1 mouse cellular context compared by ENCODE assay signal in the genomic region with DNA sequence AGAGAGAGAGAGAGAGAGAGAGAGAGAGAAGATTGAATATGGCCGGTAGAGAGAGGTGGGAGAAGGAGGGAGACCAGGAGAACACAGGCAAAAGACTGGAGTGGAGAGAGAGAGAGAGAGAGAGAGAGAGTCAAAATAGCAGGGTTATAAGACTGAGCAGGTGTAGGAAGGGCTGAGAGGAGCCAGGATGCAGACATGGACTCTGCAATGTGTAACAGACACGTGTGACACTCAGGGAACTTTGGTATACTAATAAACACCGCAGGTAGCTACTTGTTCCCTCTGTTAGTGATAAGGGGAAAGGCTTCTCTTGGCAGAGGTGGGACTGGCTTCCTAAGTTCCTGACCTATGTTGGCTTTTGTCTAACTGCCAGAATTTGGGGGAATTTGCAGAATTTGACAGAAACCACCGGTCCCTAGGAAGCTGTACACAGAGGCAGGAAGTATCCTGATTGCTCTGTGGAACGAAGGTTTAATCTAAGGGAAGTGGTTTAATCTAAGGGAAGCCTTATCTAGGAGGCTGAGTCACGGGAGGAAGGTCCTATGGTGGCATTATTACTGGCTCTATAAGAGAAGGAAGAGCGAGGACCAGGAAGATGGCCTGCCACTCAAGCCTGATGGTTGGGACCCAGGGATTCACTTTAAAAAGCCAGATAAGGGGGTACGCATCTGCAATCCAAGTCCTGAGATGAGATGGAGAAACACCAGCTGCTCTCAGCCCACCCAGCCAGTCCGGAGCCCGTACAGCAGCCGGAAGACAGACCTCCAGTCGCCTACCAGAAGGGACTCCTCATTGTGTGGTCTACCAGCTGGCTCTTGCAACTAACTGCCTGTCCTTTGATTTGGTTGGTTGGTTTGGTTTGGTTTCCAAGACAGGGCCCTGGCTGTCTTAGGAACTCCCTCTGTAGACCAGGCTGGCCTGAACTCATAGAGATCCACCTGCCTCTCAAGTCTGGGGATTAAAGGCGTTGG.
TF ChIP-seq lines count a peak whose summit lies in the region.

No protein-coding gene starts in this region.

TF ChIP-seq in ES-E14, 5 proteins besides CTCF, POLR2A, EP300 and RAD21:
- TF ChIP-seq MAFK (IDR thresholded peaks at IDR 0.05; ENCODE audit: insufficient read depth, low read depth, low read length) (no peak), ZNF384 (IDR thresholded peaks at IDR 0.05; ENCODE audit: low read depth, low read length) (no peak), ZC3H11A (IDR thresholded peaks at IDR 0.05; ENCODE audit: borderline replicate concordance, low read depth, low read length) (no peak), HCFC1 (IDR thresholded peaks at IDR 0.05; ENCODE audit: borderline replicate concordance, insufficient read depth, low read length) (no peak), CHD2 (IDR thresholded peaks at IDR 0.05; ENCODE audit: low read depth, low read length) (0 out of 2 replicates have a peak, but pooled peaks have one; percentile 30)
TF ChIP-seq in ES-E14: peak in this region for 1.
